Mouse (Mus musculus) monocyte, adult 5-6 weeks (primary cell): ENCODE results near the gene Abraxas1. TPM values are rescaled to one million over a fixed set of nuclear protein-coding genes. Genes with fewer than 3 reads are reported as not detected.

ENCODE experiments used
- ATAC-seq: fragments of 153-309, 156-312 bp; replicated peaks from 2 replicates; pipeline ENCODE4 v1.8.0; 2017; ENCODE audit warnings: mild to moderate bottlenecking; ENCODE audit not compliant: low TSS enrichment, insufficient number of reproducible peaks, severe bottlenecking, poor library complexity, low FRiP score
- total RNA-seq: library from RNA; stranded (forward); fragments of 200-1000, 200-491, 200-594 nt; gene quantifications from 3 replicates; pipeline ENCODE4 v1.2.3, GENCODE M21; 2017

The Abraxas1 gene
- total RNA-seq, 1 experiment from 2014 or later: 13.2 TPM

GRCm38 (mm10) chr5:100828701-100829100 lies 7.9 kb upstream of the Abraxas1 start:
- no peak for ATAC-seq

- ATAC-seq: no peak
Observed at GRCm38 (mm10) chr5:100826531-100826930, 5.8 kb upstream of the Abraxas1 start.

GRCm38 (mm10) chr5:100825975-100826374 lies 5.2 kb upstream of the Abraxas1 start:
- ATAC-seq: no peak

GRCm38 (mm10) chr5:100822826-100823225 lies 2.1 kb upstream of the Abraxas1 start:
- no peak for ATAC-seq

- ATAC-seq: no peak
Observed at GRCm38 (mm10) chr5:100821375-100821774, 610 bp upstream of the Abraxas1 start.

GRCm38 (mm10) chr5:100819568-100820480 lies 941 bp downstream of the Abraxas1 start:
- ATAC-seq: no peak

GRCm38 (mm10) chr5:100818341-100818740 lies 2.4 kb downstream of the Abraxas1 start:
- ATAC-seq: no peak

GRCm38 (mm10) chr5:100798165-100798860 lies 22.5 kb downstream of the Abraxas1 start, which contains the start of the genes Helq and Mrps18c:
Gene Helq, minus strand, starts transcription at chr5:100798598.
Gene Mrps18c, plus strand, starts transcription at chr5:100798627.
- ATAC-seq: peak; percentile 93

- no peak for ATAC-seq
Observed at GRCm38 (mm10) chr5:100794084-100794483, 26.7 kb downstream of the Abraxas1 start.

GRCm38 (mm10) chr5:100792261-100792660 lies 28.5 kb downstream of the Abraxas1 start:
- ATAC-seq: no peak

- ATAC-seq: no peak
Observed at GRCm38 (mm10) chr5:100787527-100787926, 33.2 kb downstream of the Abraxas1 start.

GRCm38 (mm10) chr5:100779002-100779401 lies 41.8 kb downstream of the Abraxas1 start:
- no peak for ATAC-seq

GRCm38 (mm10) chr5:100776900-100777299 lies 43.9 kb downstream of the Abraxas1 start:
- ATAC-seq: no peak

- no peak for ATAC-seq
Observed at GRCm38 (mm10) chr5:100775778-100776404, 44.9 kb downstream of the Abraxas1 start.

- no peak for ATAC-seq
Observed at GRCm38 (mm10) chr5:100771575-100771974, 49.2 kb downstream of the Abraxas1 start.

- ATAC-seq: no peak
Observed at GRCm38 (mm10) chr5:100766026-100766425, 54.7 kb downstream of the Abraxas1 start.

- no peak for ATAC-seq
Observed at GRCm38 (mm10) chr5:100761736-100762135, 59.0 kb downstream of the Abraxas1 start.

GRCm38 (mm10) chr5:100760049-100760663 lies 60.6 kb downstream of the Abraxas1 start:
- ATAC-seq: no peak

- no peak for ATAC-seq
Observed at GRCm38 (mm10) chr5:100758121-100758520, 62.6 kb downstream of the Abraxas1 start.
